Mouse (Mus musculus) adipocyte (in vitro differentiated cells): ENCODE results near the gene Hnf1b.

Experiments used
- DNase-seq: peaks from one replicate; pipeline ENCODE4 v3.0.0-alpha.2; 2016; ENCODE audit warnings: low spot score

Hnf1b gene

DNA sequence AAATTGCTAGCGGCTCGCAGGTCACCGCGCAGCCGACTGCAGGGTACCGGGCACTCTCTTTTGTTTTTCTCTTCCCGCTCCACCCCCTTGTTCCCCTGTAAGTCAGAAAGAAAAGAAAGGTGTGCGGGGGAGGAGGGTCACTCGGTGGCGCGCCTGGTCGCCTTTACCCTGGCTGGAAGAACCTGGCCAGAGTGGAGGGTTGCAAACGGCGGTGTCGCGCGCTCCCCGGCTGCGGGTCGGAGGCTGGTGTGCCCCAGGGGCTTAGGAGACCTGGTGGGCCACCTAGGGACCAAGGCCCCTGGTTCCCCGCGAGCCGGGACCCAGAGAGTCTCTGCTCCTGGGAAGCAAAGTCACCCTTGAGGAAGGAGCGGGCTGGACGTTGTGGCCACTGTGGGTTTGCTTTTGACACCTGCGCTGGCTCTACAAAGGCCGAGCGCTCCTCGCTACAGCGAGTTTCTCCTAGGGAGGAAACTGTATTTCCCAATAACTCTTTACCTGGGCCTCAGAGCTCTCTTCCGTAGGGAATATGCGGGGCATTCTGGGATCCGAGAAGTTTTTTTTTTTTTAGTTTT is 3.4 kb downstream of the Hnf1b start:
- no peak for DNase-seq

- no peak for DNase-seq
Measured at GRCm38 (mm10) chr11:83854091-83854490, 4.2 kb downstream of the Hnf1b start.

- no peak for DNase-seq
Measured at GRCm38 (mm10) chr11:83854707-83855106, 4.8 kb downstream of the Hnf1b start.

DNA sequence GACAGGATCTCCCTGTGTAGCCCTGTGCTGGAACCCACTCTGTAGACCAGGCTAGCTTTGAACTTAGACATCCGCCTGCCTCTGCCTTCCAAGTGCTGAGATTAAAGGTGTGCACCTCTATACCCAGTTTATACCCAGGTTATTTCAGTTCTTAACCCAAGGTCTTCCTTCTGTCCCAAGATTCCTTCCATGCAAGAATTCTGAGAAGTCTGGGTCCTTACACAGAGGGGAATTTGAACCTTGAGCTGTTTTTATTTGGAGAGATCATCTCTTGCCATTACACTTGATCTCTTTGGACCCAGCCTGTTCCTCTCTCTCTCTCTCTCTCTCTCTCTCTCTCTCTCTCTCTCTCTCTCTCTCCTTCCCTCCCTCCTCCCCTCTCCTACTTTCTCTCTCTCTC is 7.4 kb downstream of the Hnf1b start:
- DNase-seq = no peak

- no peak for DNase-seq
Measured at GRCm38 (mm10) chr11:83865286-83865685, 15.4 kb downstream of the Hnf1b start.

GRCm38 (mm10) chr11:83867571-83867970 is 17.7 kb downstream of the Hnf1b start:
- no peak for DNase-seq

- DNase-seq = no peak
Measured at GRCm38 (mm10) chr11:83869147-83869546, 19.3 kb downstream of the Hnf1b start.

GRCm38 (mm10) chr11:83869686-83870085 is 19.8 kb downstream of the Hnf1b start:
- no peak for DNase-seq

DNA sequence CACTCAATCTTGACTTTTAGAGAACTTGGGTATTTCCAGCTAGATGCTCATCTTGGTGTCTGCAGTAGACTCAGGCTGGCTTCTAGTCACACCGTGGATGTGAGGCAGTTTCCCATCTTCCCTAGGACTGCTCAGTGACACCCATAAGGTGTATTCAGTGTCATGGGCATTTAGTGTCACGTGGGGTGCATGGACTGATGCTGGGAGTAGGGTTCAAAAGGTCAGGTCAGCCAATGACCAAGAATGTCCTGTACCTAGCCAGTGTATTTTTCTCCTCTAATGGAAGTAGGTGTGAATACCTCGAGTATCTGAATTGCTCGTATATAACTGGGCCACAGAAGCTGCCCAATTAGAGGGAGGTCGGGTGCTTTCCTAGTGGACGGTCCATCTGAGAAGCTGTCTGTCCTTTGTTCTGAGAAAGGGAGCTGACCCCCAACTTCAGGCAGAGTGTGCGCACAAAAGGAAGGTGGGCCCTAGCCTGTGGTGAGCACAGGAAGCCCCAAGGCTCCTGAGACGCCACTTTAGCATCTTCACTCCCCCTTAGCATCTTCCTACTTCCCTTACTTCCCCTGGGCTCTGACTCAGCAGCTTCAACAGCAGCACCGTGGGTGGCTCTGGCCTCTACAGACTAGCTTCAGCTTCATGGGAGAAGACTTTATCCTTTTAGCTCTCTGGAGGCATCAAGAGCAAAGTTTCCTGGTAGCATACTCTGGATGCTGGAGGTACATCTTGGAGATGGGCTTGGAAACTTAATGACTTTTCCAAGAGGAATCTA is 22.1 kb downstream of the Hnf1b start:
- DNase-seq = no peak

DNA sequence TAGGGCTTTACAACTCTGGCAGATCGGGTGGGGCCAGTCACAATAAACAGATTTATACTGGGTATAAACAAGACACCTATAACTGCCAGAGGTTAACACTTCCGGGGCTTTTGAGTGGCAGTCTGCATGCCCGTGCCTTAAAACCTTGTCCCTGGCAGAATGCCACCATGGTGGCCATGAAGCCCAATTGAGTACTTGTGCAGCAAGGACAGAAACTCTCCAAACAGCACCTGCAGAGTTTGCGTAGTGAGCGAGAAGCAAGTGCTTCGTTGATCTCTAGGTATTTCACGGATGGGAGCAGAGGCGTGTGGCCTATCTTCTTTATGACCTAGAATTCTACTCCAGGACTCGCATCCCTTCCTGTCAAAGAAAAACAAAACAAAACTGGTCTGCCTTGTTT is 23.6 kb downstream of the Hnf1b start:
- DNase-seq = no peak

- DNase-seq = no peak
Measured at GRCm38 (mm10) chr11:83876630-83877029, 26.8 kb downstream of the Hnf1b start.

DNA sequence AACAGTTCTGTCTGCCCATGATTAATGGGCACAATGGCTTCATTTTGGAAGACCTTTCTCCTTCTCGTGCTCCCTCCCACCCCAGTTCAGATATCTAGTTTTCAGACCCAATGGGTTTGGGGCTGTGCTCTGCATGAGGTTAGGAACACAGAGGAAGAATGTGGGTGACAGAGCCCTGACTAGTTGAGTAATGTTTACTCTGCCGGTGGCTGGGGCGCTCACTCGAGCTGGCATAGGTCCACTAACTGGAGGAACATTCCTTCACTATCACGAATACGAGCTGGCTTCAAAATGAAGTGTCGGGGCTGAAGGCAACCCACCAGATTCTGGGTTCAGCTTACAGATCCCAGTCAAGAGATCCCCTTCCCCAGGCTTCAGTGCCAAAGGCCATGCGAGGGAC is 27.9 kb downstream of the Hnf1b start:
- DNase-seq = peak; percentile 75

- DNase-seq = no peak
Measured at GRCm38 (mm10) chr11:83878417-83878952, 28.6 kb downstream of the Hnf1b start.

DNA sequence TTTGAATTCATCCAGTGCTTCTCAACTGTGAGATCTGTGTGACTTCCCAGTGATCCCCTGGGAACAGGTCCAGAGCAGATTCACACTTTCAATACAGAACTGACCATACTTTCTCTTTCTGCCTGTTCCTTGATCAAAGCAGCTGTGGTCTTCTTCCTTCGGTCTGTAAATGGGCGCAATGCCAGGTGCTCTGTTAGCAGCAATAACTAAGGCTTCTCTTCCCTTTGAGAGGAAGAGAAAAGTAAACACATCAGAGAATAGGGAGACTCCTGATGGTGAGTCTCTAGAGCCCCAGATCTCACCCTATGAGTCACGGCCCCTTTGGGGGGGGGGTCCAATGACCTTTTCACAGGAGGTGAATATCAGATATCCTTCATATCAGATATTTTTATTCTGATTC is 29.3 kb downstream of the Hnf1b start:
- DNase-seq = no peak

GRCm38 (mm10) chr11:83881438-83881837 is 31.6 kb downstream of the Hnf1b start:
- DNase-seq = no peak

DNA sequence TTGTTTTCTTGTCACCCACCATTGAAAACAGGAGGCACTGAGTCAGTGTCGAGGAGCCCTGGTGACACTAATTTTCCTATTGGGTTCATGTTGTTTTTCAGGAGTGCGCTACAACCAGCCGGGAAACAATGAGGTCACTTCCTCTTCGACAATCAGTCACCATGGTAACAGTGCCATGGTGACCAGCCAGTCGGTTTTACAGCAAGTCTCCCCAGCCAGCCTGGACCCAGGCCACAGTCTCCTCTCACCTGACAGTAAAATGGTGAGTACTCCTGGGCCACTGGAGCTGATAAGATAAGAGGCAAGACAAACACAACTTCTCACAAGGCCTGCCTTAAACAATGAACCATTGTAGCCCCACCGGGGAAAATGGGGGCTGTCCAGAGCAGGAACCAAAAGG is 32.7 kb downstream of the Hnf1b start:
- no peak for DNase-seq

GRCm38 (mm10) chr11:83883074-83883473 is 33.2 kb downstream of the Hnf1b start:
- no peak for DNase-seq

DNA sequence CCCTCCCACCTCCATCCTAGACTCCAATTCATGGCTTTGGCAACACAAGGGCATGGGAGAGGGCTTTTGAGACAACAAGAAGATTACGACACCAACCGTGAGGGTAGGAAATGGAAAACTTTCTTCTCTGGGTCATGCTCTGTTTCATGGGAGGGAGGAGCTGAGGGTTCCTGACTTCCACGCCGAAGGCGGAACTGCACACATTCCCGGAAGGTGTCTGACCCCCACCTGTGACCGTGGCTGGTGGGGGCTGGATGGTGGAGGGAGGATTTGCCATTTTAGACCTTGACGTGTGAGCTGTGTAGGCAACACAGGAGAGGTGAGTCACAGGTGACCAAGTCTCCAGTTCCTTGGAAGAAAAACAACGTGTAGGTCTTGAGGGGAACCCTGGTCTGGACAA is 33.9 kb downstream of the Hnf1b start:
- no peak for DNase-seq

GRCm38 (mm10) chr11:83885175-83885574 is 35.3 kb downstream of the Hnf1b start:
- no peak for DNase-seq

DNA sequence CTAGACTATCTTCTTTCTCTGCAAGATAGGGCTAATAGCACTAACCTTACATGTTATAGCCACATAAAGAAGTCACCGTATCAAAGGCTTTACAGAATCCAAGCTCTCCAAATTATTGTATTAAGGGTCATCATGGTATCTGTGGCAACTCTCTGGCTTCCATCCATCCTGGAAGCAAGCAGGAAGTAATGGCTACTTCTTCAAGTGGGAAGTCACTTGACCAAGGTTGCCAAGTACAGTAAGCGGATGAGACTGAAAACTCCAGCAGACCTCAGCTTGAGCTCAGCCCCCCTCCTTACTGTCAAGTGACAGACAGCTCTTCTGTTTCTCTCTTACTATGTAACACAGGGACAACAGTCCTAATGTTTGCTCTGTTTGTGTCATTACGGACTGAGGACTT is 36.9 kb downstream of the Hnf1b start:
- peak; percentile 45 for DNase-seq

- no peak for DNase-seq
Measured at GRCm38 (mm10) chr11:83891366-83891765, 41.5 kb downstream of the Hnf1b start.

- DNase-seq = no peak
Measured at GRCm38 (mm10) chr11:83893325-83893724, 43.5 kb downstream of the Hnf1b start.
